Mouse (Mus musculus) megakaryocyte progenitor cell, adult 5-6 weeks (primary cell): ENCODE results near the gene Arfgap2. TPM values are rescaled to one million over a fixed set of nuclear protein-coding genes. Genes with fewer than 3 reads are reported as not detected.
A peak's percentile ranks its signal among the peaks of the same experiment; 100 is the strongest.

Experiments
- ATAC-seq: replicated peaks from 2 replicates; pipeline ENCODE4 v1.8.0; 2016; ENCODE audit warnings: mild to moderate bottlenecking, moderate TSS enrichment, inconsistent platforms; ENCODE audit not compliant: poor library complexity
- total RNA-seq, 2 experiments: library from RNA; stranded (forward) in 1 of 2; stranded (reverse) in 1 of 2; fragments of 157-497, 149-512 nt in 1 of 2; fragments of 200-1000 nt in 1 of 2; gene quantifications; 2 replicates each; pipeline versions ENCODE4 v1.2.3 to v1.2.4; 2015 to 2017

Arfgap2 gene
- total RNA-seq, 2 experiments from 2014 or later: 33.6 to 38.2 TPM

- ATAC-seq: 0 out of 2 replicates have a peak, but pooled peaks have one; percentile 31
Observed at GRCm38 (mm10) chr2:91302845-91303244, 38.1 kb downstream of the Arfgap2 start.

GRCm38 (mm10) chr2:91305926-91306325 lies 41.2 kb downstream of the Arfgap2 start:
- ATAC-seq: no peak

GRCm38 (mm10) chr2:91306589-91306988 lies 41.8 kb downstream of the Arfgap2 start:
- no peak for ATAC-seq

GRCm38 (mm10) chr2:91308680-91309079 lies 43.9 kb downstream of the Arfgap2 start:
- no peak for ATAC-seq

GRCm38 (mm10) chr2:91309546-91309945 lies 44.8 kb downstream of the Arfgap2 start:
- ATAC-seq: no peak

GRCm38 (mm10) chr2:91312578-91313311 lies 48.0 kb downstream of the Arfgap2 start:
- no peak for ATAC-seq

- no peak for ATAC-seq
Observed at GRCm38 (mm10) chr2:91314184-91314583, 49.4 kb downstream of the Arfgap2 start.

- peak; percentile 34; the same call in 1 of the 2 replicates for ATAC-seq
Observed at GRCm38 (mm10) chr2:91320559-91321529, 56.1 kb downstream of the Arfgap2 start.

- no peak for ATAC-seq
Observed at GRCm38 (mm10) chr2:91321923-91322322, 57.1 kb downstream of the Arfgap2 start.

- ATAC-seq: peak; percentile 76
Observed at GRCm38 (mm10) chr2:91322490-91322889, 57.7 kb downstream of the Arfgap2 start.

- no peak for ATAC-seq
Observed at GRCm38 (mm10) chr2:91324346-91324745, 59.6 kb downstream of the Arfgap2 start.

GRCm38 (mm10) chr2:91324761-91325421 lies 60.1 kb downstream of the Arfgap2 start:
- ATAC-seq: no peak

Other genes starting within 250 kb of the Arfgap2 start
- gene Rapsn, start 229.4 kb upstream of the Arfgap2 start, total RNA-seq (2015): 1.8 and 4.1 TPM in 2 replicates
- gene Rapsn, start 229.4 kb upstream of the Arfgap2 start, total RNA-seq (2017): 2.7 and 3.4 TPM in 2 replicates
- 102 and 103 TPM in 2 replicates for gene Psmc3, start 211.0 kb upstream of the Arfgap2 start, total RNA-seq (2015)
- 310 and 320 TPM in 2 replicates for gene Psmc3, start 211.0 kb upstream of the Arfgap2 start, total RNA-seq (2017)
- 9.2 and 14.8 TPM in 2 replicates for gene Slc39a13, start 194.6 kb upstream of the Arfgap2 start, total RNA-seq (2015)
- 7.0 and 8.9 TPM in 2 replicates for gene Slc39a13, start 194.6 kb upstream of the Arfgap2 start, total RNA-seq (2017)
- gene Spi1, start 182.6 kb upstream of the Arfgap2 start, total RNA-seq (2015): 182 and 235 TPM in 2 replicates
- 82.5 and 97.3 TPM in 2 replicates for gene Spi1, start 182.6 kb upstream of the Arfgap2 start, total RNA-seq (2017)
- gene Mybpc3, start 146.8 kb upstream of the Arfgap2 start, total RNA-seq (2015): 0.17 TPM in 1 of 2 replicates, not detected in the other
- 0.20 TPM in 1 of 2 replicates, not detected in the other for gene Mybpc3, start 146.8 kb upstream of the Arfgap2 start, total RNA-seq (2017)
- gene Madd, start 81.1 kb upstream of the Arfgap2 start, total RNA-seq (2015): 15.8 and 19.9 TPM in 2 replicates
- 27.3 and 34.4 TPM in 2 replicates for gene Madd, start 81.1 kb upstream of the Arfgap2 start, total RNA-seq (2017)
- 0.81 and 0.86 TPM in 2 replicates for gene Nr1h3, start 62.1 kb upstream of the Arfgap2 start, total RNA-seq (2015)
- gene Nr1h3, start 62.1 kb upstream of the Arfgap2 start, total RNA-seq (2017): 0.95 TPM in 1 of 2 replicates, not detected in the other
- 15.8 and 15.9 TPM in 2 replicates for gene Acp2, start 62.1 kb upstream of the Arfgap2 start, total RNA-seq (2015)
- gene Acp2, start 62.1 kb upstream of the Arfgap2 start, total RNA-seq (2017): 15.2 and 26.2 TPM in 2 replicates
- 11.5 and 11.8 TPM in 2 replicates for gene Ddb2, start 28.0 kb upstream of the Arfgap2 start, total RNA-seq (2015)
- gene Ddb2, start 28.0 kb upstream of the Arfgap2 start, total RNA-seq (2017): 7.7 and 10.6 TPM in 2 replicates
- not detected in 2 replicates for gene Pacsin3, start 9.0 kb upstream of the Arfgap2 start, total RNA-seq (2015)
- gene Pacsin3, start 9.0 kb upstream of the Arfgap2 start, total RNA-seq (2017): not detected in 2 replicates
- 15.2 and 15.3 TPM in 2 replicates for gene 1110051M20Rik, start 179.7 kb downstream of the Arfgap2 start, total RNA-seq (2015)
- 4.8 and 5.8 TPM in 2 replicates for gene 1110051M20Rik, start 179.7 kb downstream of the Arfgap2 start, total RNA-seq (2017)
- gene Lrp4, start 192.5 kb downstream of the Arfgap2 start, total RNA-seq (2015): 1.9 TPM in 2 replicates
- gene Lrp4, start 192.5 kb downstream of the Arfgap2 start, total RNA-seq (2017): 2.7 and 3.8 TPM in 2 replicates